Mouse (Mus musculus): ENCODE results near the gene Med11. TPM values are rescaled to one million over a fixed set of nuclear protein-coding genes. Genes with fewer than 3 reads are reported as not detected.

Gene Med11
- polyA plus RNA-seq, 1 experiment from 2014 or later = 19.1 TPM

- Histone ChIP-seq H3K4me2 (peak overlapping the region; percentile 84), H3K27me3 (no peaks in the 10 kb centered on the region), H3K9ac (no peak overlapping the region), H3K4me3 (replicated peaks) (no peak overlapping the region), H3K9me3 (replicated peaks) (no peaks in the 10 kb centered on the region), H3K27ac (no peak overlapping the region), H3K4me1 (replicated peaks) (peaks cover 31% of the 10 kb centered on the region), H3K36me3 (peaks cover 4% of the 10 kb centered on the region)
- DNase-seq (no peak), ATAC-seq (ENCODE audit: low read depth) (no peak)
- WGBS (ENCODE audit: insufficient replicate concordance) = 76% methylated on average over 2 of the region's 2 CpGs
Measured at GRCm38 (mm10) chr11:70450926-70451325, 793 bp upstream of the Med11 start.

- 69% methylated on average over 9 of the region's 9 CpGs for WGBS (ENCODE audit: insufficient replicate concordance)
- peak overlapping the region; percentile 84; the same call in 1 of the 2 replicates for H3K4me2 ChIP-seq
Measured at GRCm38 (mm10) chr11:70453261-70454044, 1.7 kb downstream of the Med11 start.

GRCm38 (mm10) chr11:70458688-70459600 lies 7.2 kb downstream of the Med11 start, which contains the start of gene Zmynd15:
TSS of gene Zmynd15 (plus strand) at chr11:70459433.
- H3K27me3 ChIP-seq = peaks cover 60% of the 10 kb centered on the region
- peak within 1 kb of the TSS; percentile 59 for H3K4me3 ChIP-seq (replicated peaks)
- no peaks in the 10 kb centered on the region for H3K36me3 ChIP-seq
- H3K4me2 ChIP-seq = peak within 1 kb of the TSS; percentile 72
- peaks cover 13% of the 10 kb centered on the region; the same call in 1 of the 2 replicates for H3K4me1 ChIP-seq (replicated peaks)
- DNase-seq = no peak
- ATAC-seq (ENCODE audit: low read depth) = no peak
- peak within 1 kb of the TSS; percentile 43; the same call in 1 of the 2 replicates for H3K9ac ChIP-seq
- 16% methylated on average over 32 of the region's 32 CpGs for WGBS (ENCODE audit: insufficient replicate concordance)
- H3K27ac ChIP-seq = no peak within 1 kb of the TSS
- H3K9me3 ChIP-seq (replicated peaks) = no peaks in the 10 kb centered on the region

More at GRCm38 (mm10) chr11:70453261-70454044, 1.7 kb downstream of the Med11 start:
- H3K27me3 ChIP-seq = peaks cover 6% of the 10 kb centered on the region
- H3K4me3 ChIP-seq (replicated peaks) = no peak overlapping the region; the same call in 1 of the 2 replicates
- DNase-seq (no peak), ATAC-seq (ENCODE audit: low read depth) (no peak)
- H3K36me3 ChIP-seq = peaks cover 4% of the 10 kb centered on the region
- H3K9ac ChIP-seq = no peak overlapping the region
- peaks cover 24% of the 10 kb centered on the region for H3K4me1 ChIP-seq (replicated peaks)
- H3K9me3 ChIP-seq (replicated peaks) = no peaks in the 10 kb centered on the region
- peak overlapping the region; percentile 45; the same call in 1 of the 2 replicates for H3K27ac ChIP-seq

- H3K36me3 ChIP-seq = no peaks in the 10 kb centered on the region
- ATAC-seq (ENCODE audit: low read depth) (no peak), DNase-seq (no peak)
- H3K4me3 ChIP-seq (replicated peaks) = peak within 1 kb of the TSS; percentile 59
- 0 out of 2 replicates have a peak, but pooled peaks cover 13% of the 10 kb centered on the region for H3K4me1 ChIP-seq (replicated peaks)
- no peaks in the 10 kb centered on the region for H3K9me3 ChIP-seq (replicated peaks)
- 3% methylated on average over 30 of the region's 30 CpGs for WGBS (ENCODE audit: insufficient replicate concordance)
- H3K27me3 ChIP-seq = peaks cover 67% of the 10 kb centered on the region
- H3K9ac ChIP-seq = peak within 1 kb of the TSS; percentile 43; the same call in 1 of the 2 replicates
- peak within 1 kb of the TSS; percentile 72 for H3K4me2 ChIP-seq
- no peak within 1 kb of the TSS for H3K27ac ChIP-seq
Measured at GRCm38 (mm10) chr11:70459601-70460101, 7.9 kb downstream of the Med11 start, which contains the start of gene Cxcl16. TSS of gene Cxcl16 (minus strand) at chr11:70459984.

- H3K4me1 ChIP-seq (replicated peaks) = peaks cover 13% of the 10 kb centered on the region; the same call in 1 of the 2 replicates
- DNase-seq = no peak
- H3K4me2 ChIP-seq = no peak overlapping the region
- H3K4me3 ChIP-seq (replicated peaks) = no peak overlapping the region
- no peak for ATAC-seq (ENCODE audit: low read depth)
- H3K27ac ChIP-seq = no peak overlapping the region
- no peaks in the 10 kb centered on the region for H3K36me3 ChIP-seq
- no peak overlapping the region for H3K9ac ChIP-seq
- WGBS (ENCODE audit: insufficient replicate concordance) = 64% methylated on average over 5 of the region's 5 CpGs
- peaks cover 87% of the 10 kb centered on the region for H3K27me3 ChIP-seq
- no peaks in the 10 kb centered on the region for H3K9me3 ChIP-seq (replicated peaks)
Measured at GRCm38 (mm10) chr11:70463970-70464369, 12.3 kb downstream of the Med11 start.

- no peak overlapping the region for H3K27ac ChIP-seq
- H3K4me3 ChIP-seq (replicated peaks) = no peak overlapping the region
- WGBS (ENCODE audit: insufficient replicate concordance) = 25% methylated on average over 16 of the region's 16 CpGs
- DNase-seq = no peak
- H3K4me1 ChIP-seq (replicated peaks) = peaks cover 5% of the 10 kb centered on the region; the same call in 1 of the 2 replicates
- ATAC-seq (ENCODE audit: low read depth) = no peak
- peaks cover 75% of the 10 kb centered on the region for H3K27me3 ChIP-seq
- H3K4me2 ChIP-seq = peak overlapping the region; percentile 46
- no peak overlapping the region for H3K9ac ChIP-seq
- no peaks in the 10 kb centered on the region for H3K9me3 ChIP-seq (replicated peaks)
- H3K36me3 ChIP-seq = no peaks in the 10 kb centered on the region
Measured at GRCm38 (mm10) chr11:70465211-70465610, 13.5 kb downstream of the Med11 start.

- peaks cover 68% of the 10 kb centered on the region for H3K27me3 ChIP-seq
- no peak overlapping the region for H3K9ac ChIP-seq
- peak overlapping the region; percentile 46 for H3K4me2 ChIP-seq
- H3K36me3 ChIP-seq = no peaks in the 10 kb centered on the region
- H3K9me3 ChIP-seq (replicated peaks) = no peaks in the 10 kb centered on the region
- WGBS (ENCODE audit: insufficient replicate concordance) = 40% methylated on average over 23 of the region's 23 CpGs
- no peak for ATAC-seq (ENCODE audit: low read depth)
- DNase-seq = no peak
- H3K4me1 ChIP-seq (replicated peaks) = peaks cover 5% of the 10 kb centered on the region; the same call in 1 of the 2 replicates
- no peak overlapping the region for H3K27ac ChIP-seq
- peak overlapping the region; percentile 11; the same call in 1 of the 2 replicates for H3K4me3 ChIP-seq (replicated peaks)
Measured at GRCm38 (mm10) chr11:70465824-70466223, 14.1 kb downstream of the Med11 start.

- Histone ChIP-seq H3K9me3 (replicated peaks) (no peaks in the 10 kb centered on the region), H3K4me2 (no peak overlapping the region), H3K4me1 (replicated peaks) (peaks cover 5% of the 10 kb centered on the region; the same call in 1 of the 2 replicates), H3K27me3 (peaks cover 47% of the 10 kb centered on the region), H3K36me3 (no peaks in the 10 kb centered on the region), H3K4me3 (replicated peaks) (no peak overlapping the region), H3K9ac (no peak overlapping the region), H3K27ac (no peak overlapping the region)
- DNase-seq = no peak
- WGBS (ENCODE audit: insufficient replicate concordance) = 39% methylated on average over 5 of the region's 5 CpGs
- ATAC-seq (ENCODE audit: low read depth) = no peak
Measured at GRCm38 (mm10) chr11:70467902-70468619, 16.3 kb downstream of the Med11 start.

GRCm38 (mm10) chr11:70469764-70470163 lies 18.0 kb downstream of the Med11 start:
- DNase-seq (no peak), ATAC-seq (ENCODE audit: low read depth) (no peak)
- 48% methylated on average over 3 of the region's 3 CpGs for WGBS (ENCODE audit: insufficient replicate concordance)
- Histone ChIP-seq H3K4me3 (replicated peaks) (no peak overlapping the region), H3K9ac (no peak overlapping the region), H3K27ac (no peak overlapping the region), H3K36me3 (no peaks in the 10 kb centered on the region), H3K4me2 (no peak overlapping the region), H3K27me3 (peaks cover 30% of the 10 kb centered on the region), H3K9me3 (replicated peaks) (no peaks in the 10 kb centered on the region), H3K4me1 (replicated peaks) (peaks cover 8% of the 10 kb centered on the region; the same call in 1 of the 2 replicates)

- no peak overlapping the region for H3K4me2 ChIP-seq
- H3K27me3 ChIP-seq = peaks cover 2% of the 10 kb centered on the region; the same call in 1 of the 2 replicates
- no peak for ATAC-seq (ENCODE audit: low read depth)
- H3K36me3 ChIP-seq = no peaks in the 10 kb centered on the region
- no peak overlapping the region for H3K27ac ChIP-seq
- H3K9me3 ChIP-seq (replicated peaks) = no peaks in the 10 kb centered on the region
- no peak overlapping the region for H3K9ac ChIP-seq
- H3K4me3 ChIP-seq (replicated peaks) = no peak overlapping the region
- peaks cover 5% of the 10 kb centered on the region; the same call in 1 of the 2 replicates for H3K4me1 ChIP-seq (replicated peaks)
- DNase-seq = no peak
Measured at GRCm38 (mm10) chr11:70472716-70473115, 21.0 kb downstream of the Med11 start.

Data from liver, embryonic 13.5 days (tissue).